Mouse (Mus musculus): ENCODE results near the gene Pir. TPM values are rescaled to one million over a fixed set of nuclear protein-coding genes. Genes with fewer than 3 reads are reported as not detected.

Pir gene
- polyA plus RNA-seq, 1 experiment from 2014 or later = 5.7 TPM

GRCm38 (mm10) chrX:164320031-164320430, 50.9 kb downstream of the Pir start:
- Histone ChIP-seq H3K36me3 (ENCODE audit: control insufficient read depth, insufficient read depth, low read length) (no peaks in the 10 kb centered on the region), H3K4me2 (ENCODE audit: low read length) (no peak overlapping the region), H3K9me3 (ENCODE audit: control insufficient read depth, low read length) (no peaks in the 10 kb centered on the region), H3K4me3 (ENCODE audit: low read length) (no peak overlapping the region), H3K27ac (ENCODE audit: low read depth, low read length) (no peak overlapping the region), H3K4me1 (ENCODE audit: control insufficient read depth, insufficient read depth, low read depth, low read length) (no peaks in the 10 kb centered on the region), H3K9ac (ENCODE audit: low read depth, low read length) (no peak overlapping the region), H3K27me3 (replicated peaks; ENCODE audit: control insufficient read depth, insufficient read depth, low read length) (no peaks in the 10 kb centered on the region)
- 71% methylated on average over 3 of the region's 3 CpGs for WGBS
- ATAC-seq = no peak

DNA sequence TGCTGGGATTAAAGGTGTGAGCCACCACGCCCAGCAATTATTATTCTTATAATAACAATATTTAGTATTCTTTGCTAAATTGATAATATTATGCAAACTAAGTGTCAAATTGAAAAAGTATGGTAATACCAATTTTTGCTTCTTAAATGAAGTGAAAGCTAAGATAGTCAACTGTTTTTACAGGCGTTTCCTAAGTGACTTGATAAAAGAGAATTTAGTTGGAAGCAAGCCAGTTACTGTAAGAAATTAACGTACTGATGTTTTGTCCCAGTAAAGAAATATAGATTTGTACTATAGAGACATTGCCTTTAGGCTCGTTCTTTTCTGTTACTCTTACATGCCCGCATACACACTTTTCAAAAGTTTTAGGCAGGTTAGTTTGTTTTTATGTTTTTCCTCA, 53.3 kb downstream of the Pir start:
- H3K4me1 ChIP-seq (ENCODE audit: control insufficient read depth, insufficient read depth, low read depth, low read length) = no peaks in the 10 kb centered on the region
- H3K9me3 ChIP-seq (ENCODE audit: control insufficient read depth, low read length) = no peaks in the 10 kb centered on the region
- no peak for ATAC-seq
- H3K27ac ChIP-seq (ENCODE audit: low read depth, low read length) = no peak overlapping the region
- 82% methylated on average over 5 of the region's 5 CpGs for WGBS
- no peaks in the 10 kb centered on the region for H3K36me3 ChIP-seq (ENCODE audit: control insufficient read depth, insufficient read depth, low read length)
- no peak overlapping the region for H3K4me2 ChIP-seq (ENCODE audit: low read length)
- no peak overlapping the region for H3K9ac ChIP-seq (ENCODE audit: low read depth, low read length)
- H3K27me3 ChIP-seq (replicated peaks; ENCODE audit: control insufficient read depth, insufficient read depth, low read length) = no peaks in the 10 kb centered on the region
- no peak overlapping the region for H3K4me3 ChIP-seq (ENCODE audit: low read length)

DNA sequence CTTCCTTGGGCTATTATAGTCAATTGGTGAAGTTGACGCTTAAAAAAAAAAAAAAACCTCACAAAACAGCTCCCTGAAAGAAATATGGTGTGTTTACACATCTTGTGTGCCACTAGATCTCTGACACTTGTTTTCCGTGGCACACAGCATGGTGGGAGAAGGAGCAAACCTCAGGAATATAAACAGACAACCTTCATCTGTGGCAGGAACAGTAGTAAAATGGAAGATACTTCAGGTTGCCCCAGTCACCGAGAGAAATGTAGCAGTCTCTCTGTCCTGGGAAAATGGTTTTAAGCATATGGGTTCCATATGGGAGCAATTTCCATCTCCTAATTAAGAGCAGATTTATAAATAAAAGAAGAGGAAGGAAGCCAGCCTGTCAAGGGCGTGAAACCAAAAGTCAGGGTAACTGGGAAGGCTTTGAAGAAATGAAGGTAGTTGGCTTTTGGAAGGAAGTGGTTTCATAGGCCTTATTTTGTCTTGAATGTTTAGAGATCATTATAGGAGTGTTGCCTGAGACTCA, 54.3 kb downstream of the Pir start:
- Histone ChIP-seq H3K36me3 (ENCODE audit: control insufficient read depth, insufficient read depth, low read length) (no peaks in the 10 kb centered on the region), H3K4me2 (ENCODE audit: low read length) (no peak overlapping the region), H3K9ac (ENCODE audit: low read depth, low read length) (no peak overlapping the region), H3K27me3 (replicated peaks; ENCODE audit: control insufficient read depth, insufficient read depth, low read length) (no peaks in the 10 kb centered on the region), H3K4me3 (ENCODE audit: low read length) (no peak overlapping the region), H3K27ac (ENCODE audit: low read depth, low read length) (no peak overlapping the region), H3K9me3 (ENCODE audit: control insufficient read depth, low read length) (no peaks in the 10 kb centered on the region), H3K4me1 (ENCODE audit: control insufficient read depth, insufficient read depth, low read depth, low read length) (no peaks in the 10 kb centered on the region)
- no peak for ATAC-seq
- 74% methylated on average over 4 of the region's 4 CpGs for WGBS

DNA sequence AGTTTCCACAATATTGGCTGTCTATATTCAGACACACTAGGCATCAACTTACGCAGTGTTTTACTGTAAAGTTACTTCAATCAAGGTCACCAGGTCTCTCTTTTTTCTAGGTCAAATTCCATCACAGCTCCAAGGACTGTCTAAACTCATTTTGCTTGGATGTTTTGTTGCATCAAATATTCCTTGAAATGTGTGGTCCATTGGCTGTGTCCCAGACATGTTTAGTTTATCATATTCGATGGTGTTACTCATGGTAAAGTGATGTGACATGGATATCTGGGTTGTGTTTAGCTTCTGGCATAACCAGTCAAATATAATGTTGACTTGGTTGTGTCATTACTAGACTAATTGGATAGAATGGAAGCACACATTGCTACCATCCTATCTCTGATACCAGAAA, 61.2 kb downstream of the Pir start:
- Histone ChIP-seq H3K9ac (ENCODE audit: low read depth, low read length) (no peak overlapping the region), H3K36me3 (ENCODE audit: control insufficient read depth, insufficient read depth, low read length) (no peaks in the 10 kb centered on the region), H3K4me2 (ENCODE audit: low read length) (no peak overlapping the region), H3K9me3 (ENCODE audit: control insufficient read depth, low read length) (no peaks in the 10 kb centered on the region), H3K27ac (ENCODE audit: low read depth, low read length) (no peak overlapping the region), H3K27me3 (replicated peaks; ENCODE audit: control insufficient read depth, insufficient read depth, low read length) (no peaks in the 10 kb centered on the region), H3K4me1 (ENCODE audit: control insufficient read depth, insufficient read depth, low read depth, low read length) (no peaks in the 10 kb centered on the region), H3K4me3 (ENCODE audit: low read length) (no peak overlapping the region)
- 92% methylated on average over 2 of the region's 2 CpGs for WGBS
- no peak for ATAC-seq

DNA sequence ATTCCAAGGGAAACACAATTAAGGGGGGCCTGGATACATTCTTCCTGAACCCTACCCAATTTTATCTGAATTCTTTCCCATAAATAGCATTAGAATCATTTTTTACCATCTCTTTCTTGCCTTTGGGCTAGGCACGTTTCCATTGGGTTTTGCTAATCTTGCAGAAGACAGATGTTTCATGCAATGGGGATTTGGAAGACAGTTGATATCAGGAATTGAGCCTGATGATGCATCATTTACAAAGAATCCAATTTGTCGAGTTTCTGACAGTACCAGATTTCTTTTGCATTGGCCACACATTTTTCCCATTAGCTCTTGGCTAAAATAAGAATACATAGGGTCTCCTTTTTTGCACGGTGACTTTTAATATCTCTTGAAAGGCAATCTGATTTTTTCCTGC, 61.6 kb downstream of the Pir start:
- no peaks in the 10 kb centered on the region for H3K27me3 ChIP-seq (replicated peaks; ENCODE audit: control insufficient read depth, insufficient read depth, low read length)
- H3K36me3 ChIP-seq (ENCODE audit: control insufficient read depth, insufficient read depth, low read length) = no peaks in the 10 kb centered on the region
- H3K4me2 ChIP-seq (ENCODE audit: low read length) = no peak overlapping the region
- no peak overlapping the region for H3K9ac ChIP-seq (ENCODE audit: low read depth, low read length)
- H3K4me1 ChIP-seq (ENCODE audit: control insufficient read depth, insufficient read depth, low read depth, low read length) = no peaks in the 10 kb centered on the region
- no peaks in the 10 kb centered on the region for H3K9me3 ChIP-seq (ENCODE audit: control insufficient read depth, low read length)
- no peak for ATAC-seq
- no peak overlapping the region for H3K4me3 ChIP-seq (ENCODE audit: low read length)
- no peak overlapping the region for H3K27ac ChIP-seq (ENCODE audit: low read depth, low read length)
- 80% methylated on average over 3 of the region's 3 CpGs for WGBS

DNA sequence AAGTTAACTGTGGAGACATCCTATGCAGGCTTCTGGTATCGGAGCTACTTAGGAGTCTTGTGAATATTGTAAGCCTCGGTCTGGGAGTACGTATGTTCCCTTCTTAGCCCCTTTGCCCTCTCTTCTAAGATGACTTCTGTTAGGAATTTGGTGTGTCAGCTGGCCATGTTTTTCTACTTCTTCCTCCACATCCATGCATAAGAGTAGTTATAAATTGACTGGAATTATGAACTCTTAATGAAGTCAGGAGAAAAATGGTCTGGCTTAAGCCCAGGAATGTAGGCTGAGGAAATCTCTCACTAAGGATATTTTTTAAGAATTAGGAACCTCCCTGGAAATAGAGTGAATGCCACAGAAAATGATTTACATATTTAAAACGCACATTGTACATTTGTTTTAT, 69.4 kb downstream of the Pir start:
- Histone ChIP-seq H3K27me3 (replicated peaks; ENCODE audit: control insufficient read depth, insufficient read depth, low read length) (no peaks in the 10 kb centered on the region), H3K9me3 (ENCODE audit: control insufficient read depth, low read length) (no peaks in the 10 kb centered on the region), H3K4me2 (ENCODE audit: low read length) (no peak overlapping the region), H3K27ac (ENCODE audit: low read depth, low read length) (no peak overlapping the region), H3K4me1 (ENCODE audit: control insufficient read depth, insufficient read depth, low read depth, low read length) (no peaks in the 10 kb centered on the region), H3K9ac (ENCODE audit: low read depth, low read length) (no peak overlapping the region), H3K4me3 (ENCODE audit: low read length) (no peak overlapping the region), H3K36me3 (ENCODE audit: control insufficient read depth, insufficient read depth, low read length) (no peaks in the 10 kb centered on the region)
- WGBS = 84% methylated on average over 4 of the region's 4 CpGs
- ATAC-seq = no peak

GRCm38 (mm10) chrX:164345359-164345938, 76.3 kb downstream of the Pir start:
- Histone ChIP-seq H3K36me3 (ENCODE audit: control insufficient read depth, insufficient read depth, low read length) (no peaks in the 10 kb centered on the region), H3K9me3 (ENCODE audit: control insufficient read depth, low read length) (no peaks in the 10 kb centered on the region), H3K27me3 (replicated peaks; ENCODE audit: control insufficient read depth, insufficient read depth, low read length) (no peaks in the 10 kb centered on the region), H3K27ac (ENCODE audit: low read depth, low read length) (no peak overlapping the region), H3K9ac (ENCODE audit: low read depth, low read length) (no peak overlapping the region), H3K4me2 (ENCODE audit: low read length) (no peak overlapping the region), H3K4me1 (ENCODE audit: control insufficient read depth, insufficient read depth, low read depth, low read length) (no peaks in the 10 kb centered on the region), H3K4me3 (ENCODE audit: low read length) (no peak overlapping the region)
- WGBS = 90% methylated on average over 4 of the region's 4 CpGs
- no peak for ATAC-seq

- 94% methylated on average over 3 of the region's 3 CpGs for WGBS
- H3K9ac ChIP-seq (ENCODE audit: low read depth, low read length) = no peak overlapping the region
- no peaks in the 10 kb centered on the region for H3K27me3 ChIP-seq (replicated peaks; ENCODE audit: control insufficient read depth, insufficient read depth, low read length)
- H3K4me3 ChIP-seq (ENCODE audit: low read length) = no peak overlapping the region
- H3K9me3 ChIP-seq (ENCODE audit: control insufficient read depth, low read length) = no peaks in the 10 kb centered on the region
- no peak overlapping the region for H3K27ac ChIP-seq (ENCODE audit: low read depth, low read length)
- ATAC-seq = no peak
- no peaks in the 10 kb centered on the region for H3K36me3 ChIP-seq (ENCODE audit: control insufficient read depth, insufficient read depth, low read length)
- no peaks in the 10 kb centered on the region for H3K4me1 ChIP-seq (ENCODE audit: control insufficient read depth, insufficient read depth, low read depth, low read length)
- no peak overlapping the region for H3K4me2 ChIP-seq (ENCODE audit: low read length)
These were observed 79.8 kb downstream of the Pir start for GRCm38 (mm10) chrX:164348937-164349336.

DNA sequence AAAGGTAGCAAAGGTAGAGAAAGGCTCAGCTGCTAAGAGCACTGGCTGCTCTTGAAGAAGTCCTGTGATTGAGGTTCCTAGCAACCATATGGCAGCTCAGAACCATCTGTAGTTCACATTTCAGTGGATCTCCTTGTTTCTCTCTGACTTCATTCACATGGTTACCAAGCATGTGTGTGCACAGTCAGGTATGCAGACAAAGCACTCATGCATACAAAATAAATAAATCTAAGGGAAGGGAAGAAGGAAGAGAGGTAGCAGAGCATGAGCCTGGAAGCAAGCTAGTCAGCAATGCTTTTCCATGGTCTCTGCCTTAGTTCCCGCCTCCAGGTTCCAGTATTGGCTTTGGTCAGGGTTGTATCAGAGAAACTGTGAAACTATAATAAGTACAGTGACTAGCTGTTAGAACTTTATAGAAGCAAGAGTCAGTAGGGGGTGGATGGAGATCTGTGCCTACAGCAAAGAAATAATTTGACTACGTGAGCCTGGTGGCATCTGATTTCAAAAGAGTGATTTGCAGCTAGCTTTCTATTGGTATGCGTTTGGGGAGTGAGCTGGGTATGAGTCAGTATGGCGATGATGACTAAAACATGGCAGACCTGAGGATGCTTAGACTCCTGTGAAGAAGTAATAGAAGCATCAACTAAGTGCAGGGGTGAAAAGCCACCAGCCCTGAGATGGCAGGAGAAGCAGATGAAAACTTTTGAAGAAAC, 96.1 kb downstream of the Pir start:
- Histone ChIP-seq H3K4me2 (ENCODE audit: low read length) (no peak overlapping the region), H3K4me1 (ENCODE audit: control insufficient read depth, insufficient read depth, low read depth, low read length) (no peaks in the 10 kb centered on the region), H3K36me3 (ENCODE audit: control insufficient read depth, insufficient read depth, low read length) (no peaks in the 10 kb centered on the region), H3K4me3 (ENCODE audit: low read length) (no peak overlapping the region), H3K9me3 (ENCODE audit: control insufficient read depth, low read length) (no peaks in the 10 kb centered on the region), H3K27ac (ENCODE audit: low read depth, low read length) (no peak overlapping the region), H3K9ac (ENCODE audit: low read depth, low read length) (no peak overlapping the region), H3K27me3 (replicated peaks; ENCODE audit: control insufficient read depth, insufficient read depth, low read length) (no peaks in the 10 kb centered on the region)
- 96% methylated on average over 4 of the region's 4 CpGs for WGBS
- ATAC-seq = no peak
